Mouse (Mus musculus) ES-E14 (cell line): ENCODE measurements at regions not wholly inside any gene's neighbourhood (a gene's known extent, or its start where the extent isn't known, plus 50 kb on each side); places are given as distances from the start of the nearest gene placed in this dataset.

Source experiments
- CHD2 ChIP-seq: IDR thresholded peaks from 2 replicates; pipeline ENCODE4 v1.6.1; 2014; ENCODE audit warnings: mild to moderate bottlenecking, low read depth, low read length, inconsistent platforms
- HCFC1 ChIP-seq: IDR thresholded peaks from 2 replicates; pipeline ENCODE4 v1.6.1; 2012; ENCODE audit warnings: low read length, inconsistent platforms, borderline replicate concordance; ENCODE audit not compliant: insufficient read depth
- MAFK ChIP-seq: IDR thresholded peaks from 2 replicates; pipeline ENCODE4 v1.6.1; 2014; ENCODE audit warnings: mild to moderate bottlenecking, low read depth, low read length, inconsistent platforms; ENCODE audit not compliant: insufficient read depth
- ZC3H11A ChIP-seq: IDR thresholded peaks from 2 replicates; pipeline ENCODE4 v1.6.1; 2012; ENCODE audit warnings: low read depth, mild to moderate bottlenecking, inconsistent platforms, low read length, borderline replicate concordance
- ZNF384 ChIP-seq: IDR thresholded peaks from 2 replicates; pipeline ENCODE4 v1.6.1; 2012; ENCODE audit warnings: low read depth, low read length, inconsistent platforms

- TF ChIP-seq ZNF384 (no peak), CHD2 (no peak), MAFK (0 out of 2 replicates have a peak, but pooled peaks have one; percentile 26), ZC3H11A (no peak), HCFC1 (no peak)
Observed at GRCm38 (mm10) chr1:149347359-149347758, 613.7 kb downstream of the Pla2g4a start.
